Mouse (Mus musculus) stomach, postnatal 0 days (tissue): ENCODE results near the gene Prr14. TPM values are rescaled to one million over a fixed set of nuclear protein-coding genes. Genes with fewer than 3 reads are reported as not detected.
"Not testable (repeated sequence)": the region's sequence is repeated elsewhere in the genome, so short reads cannot be mapped to it uniquely, and the experiment has no call there.

Source experiments
- ATAC-seq: fragments of 200-750 bp; cut with Nextera tagmentation; 2 replicates; pipeline ENCODE4 v1.8.0; 2017; ENCODE audit not compliant: low FRiP score, low TSS enrichment
- DNase-seq: peaks from one replicate; pipeline ENCODE4 v3.0.0-alpha.2; 2016; ENCODE audit warnings: low spot score
- H3K27ac ChIP-seq: fragments of 300-500 bp; sonication (generic); replicated peaks from 2 replicates; pipeline ENCODE4 v1.5.1; 2014; ENCODE audit warnings: mild to moderate bottlenecking, control low read depth
- H3K27me3 ChIP-seq: fragments of 300-500 bp; sonication (generic); 2 replicates; pipeline ENCODE4 v1.6.1; 2014; ENCODE audit warnings: low read length; ENCODE audit not compliant: control insufficient read depth, insufficient read depth
- H3K36me3 ChIP-seq: fragments of 300-500 bp; sonication (generic); 2 replicates; pipeline ENCODE4 v1.6.1; 2014; ENCODE audit warnings: low read length, mixed read lengths; ENCODE audit not compliant: control insufficient read depth, insufficient read depth
- H3K4me1 ChIP-seq: fragments of 300-500 bp; sonication (generic); replicated peaks from 2 replicates; pipeline ENCODE4 v1.6.1; 2014; ENCODE audit warnings: antibody characterized with exemption; ENCODE audit not compliant: control insufficient read depth, insufficient read depth
- H3K4me2 ChIP-seq: fragments of 300-500 bp; sonication (generic); replicated peaks from 2 replicates; pipeline ENCODE4 v1.6.1; 2014; ENCODE audit warnings: low read depth, mild to moderate bottlenecking, control low read depth, moderate library complexity
- H3K4me3 ChIP-seq: fragments of 300-500 bp; sonication (generic); 2 replicates; pipeline ENCODE4 v1.5.1; 2014; ENCODE audit warnings: low read depth, low read length, control low read depth
- H3K9ac ChIP-seq: fragments of 300-500 bp; sonication (generic); 2 replicates; pipeline ENCODE4 v1.6.1; 2014; ENCODE audit warnings: mild to moderate bottlenecking, low read length, control low read depth, mixed read lengths
- H3K9me3 ChIP-seq: fragments of 300-500 bp; sonication (generic); 2 replicates; pipeline ENCODE4 v1.6.1; 2016; ENCODE audit warnings: low read length; ENCODE audit not compliant: control insufficient read depth
- CTCF ChIP-seq: IDR thresholded peaks from 2 replicates; pipeline ENCODE4 v1.5.1; 2016; ENCODE audit warnings: antibody characterized with exemption, low read depth, mild to moderate bottlenecking, moderate library complexity
- EP300 ChIP-seq: optimal IDR thresholded peaks from 2 replicates; pipeline ENCODE3; 2016; ENCODE audit warnings: antibody characterized with exemption
- WGBS: fragments of 180-500 bp; shearing (Covaris S2); extraction: QIAGEN DNeasy Blood & Tissue Kit; methylation state at CpG from one replicate; pipeline ENCODE4 v1.1.7; 2014; 5-methylcytosine and 5-hydroxymethylcytosine counted together
- polyA plus RNA-seq: library from polyadenylated mRNA; unstranded; fragments of >200 nt; fragmentation: Nextera tagmentation; extraction: Ambion mirVana; gene quantifications from 2 replicates; pipeline ENCODE4 v1.2.1, GENCODE M21; 2015

Gene Prr14
- polyA plus RNA-seq, 1 experiment from 2014 or later = 30.4 TPM

DNA sequence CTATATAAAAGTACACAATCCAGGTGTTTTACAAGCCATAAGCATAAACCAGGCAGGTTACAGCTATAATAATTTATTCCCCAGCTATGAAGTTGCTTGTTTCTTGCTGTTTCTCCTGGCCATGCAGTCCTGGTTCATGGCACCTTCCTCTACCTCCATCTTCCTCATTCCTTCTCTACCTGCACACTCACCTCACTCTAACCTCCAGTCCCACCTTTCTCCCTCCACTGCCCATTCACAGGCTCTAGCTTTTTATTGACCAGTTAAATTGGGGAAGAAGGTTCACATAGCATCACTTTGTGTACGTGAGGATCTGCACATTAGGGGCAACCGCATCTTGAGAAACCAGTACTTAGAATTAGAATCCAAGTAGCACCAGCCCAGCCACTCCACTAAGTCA, 6.4 kb upstream of the Prr14 start:
- 93% methylated on average over 2 of the region's 2 CpGs for WGBS
- DNase-seq = no peak
- Histone ChIP-seq H3K27me3 (no peaks in the 10 kb centered on the region), H3K9ac (no peak overlapping the region), H3K4me2 (no peak overlapping the region), H3K27ac (no peak overlapping the region), H3K4me3 (no peak overlapping the region), H3K36me3 (0 out of 2 replicates have a peak, but pooled peaks cover 5% of the 10 kb centered on the region), H3K9me3 (no peaks in the 10 kb centered on the region), H3K4me1 (peaks cover 6% of the 10 kb centered on the region; the same call in 1 of the 2 replicates)
- ATAC-seq = no peak
- no peak for TF ChIP-seq EP300
- no peak for TF ChIP-seq CTCF

DNA sequence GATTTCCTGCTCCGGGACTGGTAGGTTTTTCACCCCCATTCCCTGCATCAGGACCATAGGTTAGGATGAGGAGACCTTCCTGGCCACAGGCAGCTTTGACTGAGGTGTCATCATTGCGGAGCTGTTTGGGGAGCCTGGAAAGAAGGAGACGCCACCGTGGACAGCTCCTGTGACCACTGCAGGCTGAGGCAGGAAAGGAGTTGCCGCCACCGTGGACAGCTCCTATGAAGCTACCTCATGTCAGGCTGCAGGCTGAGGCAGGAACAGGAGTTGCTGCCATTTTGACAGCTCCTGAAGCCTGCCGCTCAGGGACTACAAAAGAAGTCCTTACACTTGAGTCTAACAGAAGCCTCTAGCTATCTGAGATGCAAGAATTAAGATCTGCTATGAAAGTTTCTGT, 4.5 kb upstream of the Prr14 start:
- WGBS = 90% methylated on average over 7 of the region's 7 CpGs
- TF ChIP-seq EP300 (no peak), CTCF (no peak)
- Histone ChIP-seq H3K4me1 (peaks cover under 1% of the 10 kb centered on the region; the same call in 1 of the 2 replicates), H3K36me3 (0 out of 2 replicates have a peak, but pooled peaks cover 5% of the 10 kb centered on the region), H3K9me3 (no peaks in the 10 kb centered on the region), H3K9ac (no peak overlapping the region), H3K27ac (no peak overlapping the region), H3K4me3 (no peak overlapping the region), H3K27me3 (no peaks in the 10 kb centered on the region), H3K4me2 (no peak overlapping the region)
- DNase-seq (no peak), ATAC-seq (no peak)

DNA sequence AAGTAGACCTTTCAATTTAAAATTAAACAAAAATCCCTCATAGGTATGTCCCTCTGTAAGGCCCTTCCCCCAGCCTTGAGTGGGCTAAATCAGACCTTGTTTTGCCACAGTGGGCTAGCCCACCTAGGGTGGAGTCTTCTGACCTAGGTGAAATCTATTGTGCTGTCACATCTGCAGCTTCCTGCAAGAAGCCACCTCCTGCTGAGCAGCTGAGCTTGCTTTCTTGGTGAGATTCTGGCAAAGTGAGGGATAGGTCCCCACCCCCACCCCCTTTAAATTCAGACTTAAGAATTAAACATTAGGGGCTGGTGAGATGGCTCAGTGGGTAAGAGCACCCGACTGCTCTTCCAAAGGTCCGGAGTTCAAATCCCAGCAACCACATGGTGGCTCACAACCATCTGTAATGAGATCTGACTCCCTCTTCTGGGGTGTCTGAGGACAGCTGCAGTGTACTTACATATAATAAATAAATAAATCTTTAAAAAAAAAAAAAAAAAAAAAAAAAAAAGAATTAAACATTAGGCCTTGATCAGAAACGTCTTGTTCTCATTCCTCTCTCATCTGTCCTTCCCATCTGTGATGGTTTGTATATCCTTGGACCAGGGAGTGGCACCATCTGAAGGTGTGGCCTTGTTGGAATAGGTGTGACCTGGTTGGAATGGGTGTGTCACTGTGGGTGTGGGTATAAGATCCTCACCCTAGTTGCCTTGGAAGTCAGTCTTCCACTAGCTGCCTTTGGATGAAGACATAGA, 864 bp upstream of the Prr14 start:
- not testable (repeated sequence) for ATAC-seq, H3K9ac ChIP-seq, H3K4me1 ChIP-seq, H3K4me2 ChIP-seq, H3K4me3 ChIP-seq, H3K36me3 ChIP-seq, H3K27me3 ChIP-seq, H3K9me3 ChIP-seq, DNase-seq, H3K27ac ChIP-seq
- WGBS = 76% methylated on average over 3 of the region's 3 CpGs

DNA sequence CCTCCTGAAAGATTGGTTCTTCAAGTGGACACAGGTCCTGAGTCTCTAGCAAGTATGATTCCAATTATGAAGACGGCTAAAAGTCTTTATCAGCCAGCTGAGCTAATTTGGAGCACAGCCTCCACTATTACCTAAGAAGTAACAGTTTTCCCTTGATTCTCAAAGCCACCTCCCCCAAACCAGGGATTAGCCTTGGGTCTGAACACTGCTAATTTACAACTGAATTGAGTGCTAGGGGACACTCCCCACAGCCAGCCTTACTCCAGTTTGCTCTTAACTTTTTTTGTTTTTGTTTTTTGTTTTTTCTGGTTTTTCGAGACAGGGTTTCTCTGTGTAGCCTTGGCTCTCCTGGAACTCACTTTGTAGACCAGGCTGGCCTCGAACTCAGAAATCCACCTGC, 5.8 kb downstream of the Prr14 start:
- TF ChIP-seq EP300 = no peak
- TF ChIP-seq CTCF = no peak
- ATAC-seq = no peak
- H3K27ac ChIP-seq = no peak overlapping the region
- no peaks in the 10 kb centered on the region for H3K4me1 ChIP-seq
- no peaks in the 10 kb centered on the region for H3K9me3 ChIP-seq
- no peak for DNase-seq
- no peaks in the 10 kb centered on the region; the same call in 1 of the 2 replicates for H3K36me3 ChIP-seq
- H3K9ac ChIP-seq = no peak overlapping the region
- no peak overlapping the region for H3K4me2 ChIP-seq
- WGBS = 93% methylated on average over 3 of the region's 3 CpGs
- H3K4me3 ChIP-seq = no peak overlapping the region
- no peaks in the 10 kb centered on the region for H3K27me3 ChIP-seq

DNA sequence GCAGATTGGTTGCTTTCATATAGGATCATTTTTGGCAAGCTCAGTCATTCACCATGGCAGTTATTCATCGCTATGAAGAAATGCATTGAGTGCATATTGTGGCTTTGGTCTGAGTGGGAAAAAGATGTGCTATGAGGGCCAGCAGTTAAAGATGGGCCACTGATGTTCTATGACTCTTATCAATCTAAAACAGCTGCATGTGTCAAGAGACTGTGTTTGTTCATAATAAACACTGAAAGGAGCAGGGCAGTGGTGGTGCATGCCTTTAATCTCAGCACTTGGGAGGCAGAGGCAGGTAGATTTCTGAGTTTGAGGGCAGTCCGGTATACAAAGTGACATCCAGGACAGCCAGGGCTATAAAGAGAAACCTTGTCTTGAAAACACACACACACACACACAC, 6.3 kb downstream of the Prr14 start:
- H3K4me3 ChIP-seq, H3K27me3 ChIP-seq, ATAC-seq, DNase-seq, H3K4me2 ChIP-seq, H3K9me3 ChIP-seq, H3K36me3 ChIP-seq, H3K4me1 ChIP-seq, H3K27ac ChIP-seq, H3K9ac ChIP-seq: not testable (repeated sequence)
- WGBS = 100% methylated on average over 2 of the region's 2 CpGs

DNA sequence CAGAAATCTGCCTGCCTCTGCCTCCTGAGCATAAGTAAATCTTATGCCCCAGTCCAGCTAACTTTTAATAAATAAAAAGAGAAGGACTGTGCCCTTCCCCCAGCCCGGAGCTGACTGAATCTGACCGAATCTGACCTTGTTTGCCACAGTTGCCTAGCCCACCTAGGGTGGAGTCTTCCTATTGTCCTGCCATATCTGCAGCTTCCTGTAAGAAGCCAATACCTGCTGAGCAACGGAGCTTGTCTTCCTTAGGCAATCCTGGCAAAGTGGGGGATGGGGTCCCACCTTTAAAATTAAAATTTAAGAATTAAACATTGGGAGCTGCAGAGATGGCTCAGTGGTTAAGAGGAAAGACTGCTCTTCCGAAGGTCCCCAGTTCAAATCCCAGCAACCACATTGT, 7.2 kb downstream of the Prr14 start:
- TF ChIP-seq CTCF = no peak
- TF ChIP-seq EP300 = no peak
- H3K36me3 ChIP-seq = no peaks in the 10 kb centered on the region; the same call in 1 of the 2 replicates

More for the DNA sequence above, 7.2 kb downstream of the Prr14 start:
- no peaks in the 10 kb centered on the region for H3K27me3 ChIP-seq
- no peak overlapping the region for H3K9ac ChIP-seq
- 91% methylated on average over 4 of the region's 4 CpGs for WGBS
- no peak overlapping the region for H3K4me2 ChIP-seq
- ATAC-seq (no peak), DNase-seq (no peak)
- H3K4me1 ChIP-seq = no peaks in the 10 kb centered on the region
- H3K27ac ChIP-seq = no peak overlapping the region
- no peak overlapping the region for H3K4me3 ChIP-seq
- H3K9me3 ChIP-seq = no peaks in the 10 kb centered on the region
